Mouse (Mus musculus) forebrain, embryonic 14.5 days (tissue): Measurements from ENCODE around the gene Olfr1402. TPM values are rescaled to one million over a fixed set of nuclear protein-coding genes. Genes with fewer than 3 reads are reported as not detected.

Experiments
- polyA plus RNA-seq: library from polyadenylated mRNA; unstranded; fragments of >200 nt; fragmentation: Nextera tagmentation; extraction: Ambion mirVana; gene quantifications from 2 replicates; pipeline ENCODE4 v1.2.1, GENCODE M21; 2014

The Olfr1402 gene
- polyA plus RNA-seq, 1 experiment from 2014 or later, result not detected

Other genes starting within 250 kb of the Olfr1402 start
- gene Bcl9, start 124.1 kb downstream of the Olfr1402 start, polyA plus RNA-seq, result 54.6 and 69.5 TPM in 2 replicates
- 6.2 and 6.8 TPM in 2 replicates for gene Chd1l, start 188.2 kb upstream of the Olfr1402 start, polyA plus RNA-seq
- gene Fmo5, start 206.8 kb upstream of the Olfr1402 start, polyA plus RNA-seq, result 0.51 and 0.67 TPM in 2 replicates
- 5.3 and 6.8 TPM in 2 replicates for gene Prkab2, start 236.2 kb upstream of the Olfr1402 start, polyA plus RNA-seq